Mouse (Mus musculus) liver, postnatal 0 days (tissue): ENCODE measurements around the gene Ptgs1.

Experiments
- CTCF ChIP-seq: sonication (generic); IDR thresholded peaks from 2 replicates; pipeline ENCODE4 v1.5.1; 2016; ENCODE audit warnings: antibody characterized with exemption, low read depth
- EP300 ChIP-seq: IDR thresholded peaks from 2 replicates; pipeline ENCODE4 v1.6.1; 2016; ENCODE audit warnings: antibody characterized with exemption, low read depth, mild to moderate bottlenecking

- no peak for TF ChIP-seq CTCF
- TF ChIP-seq EP300: no peak
These were observed 24.2 kb downstream of the Ptgs1 start for GRCm38 (mm10) chr2:36254445-36254844.
